Mouse (Mus musculus): Measurements from ENCODE around the gene Gm3952.

Gene Gm3952

DNA sequence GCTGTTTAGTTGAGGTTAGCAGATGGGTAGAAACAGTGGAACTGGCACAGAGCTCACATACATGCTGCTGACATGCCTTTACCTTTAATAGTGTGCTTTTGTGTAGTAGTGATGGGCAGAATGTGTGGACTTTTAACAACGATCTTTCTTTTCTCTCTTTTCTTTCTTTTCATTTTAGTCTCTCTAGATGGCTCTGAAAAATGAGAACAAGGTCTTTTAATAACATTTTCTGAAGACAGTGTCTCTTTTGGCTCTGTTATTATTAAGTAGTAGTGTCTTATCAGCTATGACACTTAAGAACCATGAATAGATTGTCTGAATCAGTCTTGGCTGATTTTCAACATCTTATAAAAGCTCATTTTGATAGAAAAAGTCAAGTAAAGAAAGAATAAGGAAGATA lies at the start of gene Gm3952:
Gm3952 (minus strand) TSS at position 101 of the 400 bp plus-strand sequence.
- no peak for DNase-seq (ENCODE audit: low read depth, low spot score)

DNA sequence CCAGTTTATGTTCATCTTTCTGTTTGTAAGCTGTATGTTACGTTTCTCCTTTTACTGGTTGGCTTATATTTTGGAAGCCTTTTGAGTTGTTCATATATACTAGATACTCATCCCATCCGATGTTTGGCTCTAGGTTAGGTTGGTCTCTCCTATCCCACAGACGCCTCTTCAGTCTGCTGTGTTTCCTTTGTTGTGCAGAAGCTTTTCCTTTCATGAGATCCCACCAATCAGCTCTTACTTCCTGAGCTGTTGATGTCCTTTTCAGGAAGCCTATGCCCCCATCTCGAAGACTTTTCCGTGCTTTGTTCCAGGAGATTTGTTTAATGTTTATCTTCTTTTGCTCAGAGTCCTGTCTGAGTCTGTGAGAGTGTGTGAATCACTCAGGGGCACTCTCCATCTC lies 45.3 kb upstream of the Gm3952 start:
- no peak for DNase-seq (ENCODE audit: low read depth, low spot score)

DNA sequence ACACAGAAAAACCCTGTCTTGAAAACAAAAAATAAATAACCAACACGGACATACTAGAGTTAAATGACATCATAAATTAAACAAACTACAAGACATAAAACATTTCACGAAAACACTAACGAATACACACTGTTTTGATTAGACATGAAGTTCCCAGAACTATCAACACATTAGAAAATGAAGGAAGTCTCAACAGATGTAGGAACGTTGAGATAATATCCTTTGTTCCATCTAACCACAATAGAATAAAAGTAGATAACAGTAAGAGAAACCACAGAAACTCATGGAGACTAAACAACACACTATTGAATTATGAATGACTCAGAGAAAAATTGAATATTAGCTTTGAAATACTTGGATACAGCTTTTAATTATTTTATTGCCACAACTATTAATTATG lies 14.0 kb upstream of the Gm3952 start:
- DNase-seq (ENCODE audit: low read depth, low spot score) = no peak

DNA sequence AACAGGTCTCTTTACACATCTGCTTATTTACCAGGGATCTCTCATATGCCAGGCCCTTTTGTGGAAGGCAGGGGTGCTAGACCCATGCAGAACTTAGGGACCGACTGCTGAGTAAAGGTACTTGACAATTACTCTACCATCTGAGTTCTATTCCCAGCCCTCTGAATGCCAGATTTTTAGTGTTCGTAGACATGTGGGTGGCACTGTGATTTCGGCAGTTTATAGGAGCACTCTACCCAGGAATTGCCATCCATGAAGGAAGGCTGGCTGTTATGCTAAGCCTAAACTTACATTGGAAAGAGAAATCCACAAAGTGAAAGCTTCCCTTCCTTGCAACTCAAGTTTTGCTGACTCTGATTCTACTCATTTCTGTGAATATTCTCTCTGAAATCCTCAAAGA lies 62.8 kb downstream of the Gm3952 start:
- DNase-seq (ENCODE audit: low read depth, low spot score) = no peak

DNA sequence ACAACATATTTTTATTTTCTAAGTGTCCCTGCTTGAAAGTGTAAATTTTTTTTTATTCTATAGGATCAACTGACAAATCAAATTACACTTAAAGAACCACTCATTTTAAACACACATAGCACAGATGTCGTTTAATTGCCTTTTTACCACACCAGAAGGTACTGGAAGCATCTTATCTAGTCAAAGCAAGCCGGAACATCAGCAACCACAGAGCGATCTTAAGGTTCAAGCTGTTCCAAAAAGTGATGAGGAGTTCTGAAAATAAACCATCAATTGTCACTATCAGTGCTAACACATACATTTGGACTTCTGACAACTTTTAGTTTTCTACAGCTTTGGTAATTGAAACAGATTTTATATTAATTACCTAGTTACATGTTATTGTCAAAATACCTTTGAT lies 64.4 kb downstream of the Gm3952 start:
- no peak for DNase-seq (ENCODE audit: low read depth, low spot score)

DNA sequence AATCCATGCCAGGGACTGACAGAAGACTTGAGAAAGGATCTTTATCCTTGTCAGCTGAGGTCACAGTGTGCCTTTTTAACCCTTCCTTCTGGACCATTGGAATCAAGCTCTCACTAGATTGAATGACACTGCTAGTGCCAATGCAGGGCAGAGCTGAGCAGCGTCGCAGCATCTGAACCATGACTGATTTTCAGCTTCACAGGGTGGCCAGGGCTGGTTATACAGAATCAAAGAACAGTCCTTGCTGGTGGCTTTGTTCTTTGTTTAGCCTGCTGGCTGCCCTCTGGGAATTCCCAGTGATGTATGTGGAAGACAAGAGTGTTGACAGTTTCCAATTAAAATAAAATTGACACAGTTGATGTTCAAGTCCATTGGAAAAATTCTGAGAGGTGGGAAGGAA lies 66.2 kb downstream of the Gm3952 start:
- DNase-seq (ENCODE audit: low read depth, low spot score) = no peak

DNA sequence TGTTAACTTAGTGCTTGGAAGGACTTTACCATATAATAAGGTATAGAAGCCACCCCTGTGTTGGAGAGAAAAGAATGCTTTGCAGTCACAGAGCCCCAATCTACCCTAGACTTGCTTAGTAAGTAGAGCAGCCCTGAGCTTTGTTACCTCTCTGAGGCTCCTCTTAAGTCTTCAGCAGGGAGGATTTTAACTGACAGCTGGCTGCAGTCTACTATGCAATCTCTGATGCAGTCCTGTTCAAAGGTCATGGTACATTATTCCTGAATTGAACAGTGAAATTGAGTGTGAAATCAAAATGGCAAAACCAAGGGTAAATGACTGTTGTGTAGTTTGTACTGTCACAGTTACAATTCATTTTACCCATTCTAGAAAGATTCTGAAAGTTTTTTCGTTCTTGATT lies 71.3 kb downstream of the Gm3952 start:
- DNase-seq (ENCODE audit: low read depth, low spot score) = no peak

DNA sequence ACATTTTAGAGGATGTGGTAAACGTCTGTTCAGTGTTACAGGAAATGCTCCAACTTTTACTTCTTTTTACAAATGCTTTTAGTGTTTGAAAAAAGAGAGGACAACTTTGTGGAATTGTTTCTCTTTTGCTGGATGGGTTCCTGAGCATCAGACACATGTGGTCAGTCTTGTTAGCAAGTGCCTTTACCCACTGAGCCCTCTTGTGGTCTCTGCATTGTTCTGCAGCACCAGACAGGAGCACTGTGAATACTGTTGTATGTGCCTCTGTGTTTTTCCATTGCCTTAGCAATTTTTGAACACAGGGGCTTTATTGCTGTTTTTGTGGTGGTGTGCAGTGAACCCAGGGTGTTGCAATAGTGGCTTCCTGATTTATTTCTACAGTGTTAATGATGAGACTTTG lies 73.7 kb downstream of the Gm3952 start:
- peak; percentile 34 for DNase-seq (ENCODE audit: low read depth, low spot score)

DNA sequence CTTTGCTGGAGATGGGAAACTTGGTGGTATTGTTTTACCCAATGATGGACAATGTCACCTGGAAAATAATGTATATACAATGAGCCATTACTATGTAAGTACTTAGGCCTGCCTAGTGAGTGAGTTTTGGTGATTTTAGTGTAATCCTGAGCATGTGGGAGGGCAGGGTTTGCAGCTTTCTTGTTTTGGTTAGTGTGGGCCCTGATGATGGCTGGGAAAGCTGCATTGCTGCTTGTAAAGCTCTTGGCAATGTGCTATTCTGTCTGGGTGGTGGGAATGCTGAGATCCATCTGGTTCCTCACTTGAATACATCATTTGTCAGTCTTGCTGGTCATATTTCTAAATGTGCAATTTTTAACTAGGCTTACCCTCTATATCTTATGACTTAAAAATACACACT lies 82.3 kb downstream of the Gm3952 start:
- no peak for DNase-seq (ENCODE audit: low read depth, low spot score)

DNA sequence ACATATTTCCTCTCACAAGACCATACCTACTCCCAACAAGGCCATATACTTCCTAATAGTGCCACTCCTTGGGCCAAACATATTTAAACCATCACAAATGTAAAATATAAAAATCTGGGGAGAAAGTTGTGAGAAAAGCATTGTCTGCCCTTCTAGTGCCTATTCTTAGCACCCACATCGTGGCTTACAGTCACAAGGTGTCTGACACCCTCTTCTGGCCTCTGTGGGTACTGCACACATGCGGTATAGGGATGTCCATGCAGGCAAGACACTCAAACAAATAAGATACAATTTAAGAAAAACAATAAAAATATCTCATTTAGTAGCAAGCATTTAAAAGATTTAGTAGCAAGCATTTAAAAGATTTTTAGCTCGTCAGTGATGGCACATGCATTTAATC lies 89.2 kb downstream of the Gm3952 start:
- peak; percentile 80 for DNase-seq (ENCODE audit: low read depth, low spot score)

DNA sequence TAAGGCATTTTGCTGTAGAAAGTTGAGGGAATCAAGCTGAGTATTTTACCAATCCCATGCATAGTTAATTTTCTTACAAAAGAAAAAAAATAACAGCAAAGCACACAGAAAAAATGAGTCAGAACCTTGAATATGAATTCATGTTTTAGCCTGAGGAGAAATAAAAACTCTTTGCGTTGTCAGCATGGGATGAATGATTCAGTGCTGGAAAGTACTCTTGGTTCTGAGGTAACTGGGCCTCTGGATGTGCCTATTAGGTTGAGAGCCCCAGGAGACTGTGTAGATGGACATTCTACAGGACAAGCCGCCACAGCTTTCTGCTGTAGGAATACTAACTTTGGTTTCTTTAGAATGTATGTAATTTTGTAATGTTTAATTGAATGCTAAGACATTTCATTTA lies 93.7 kb downstream of the Gm3952 start:
- no peak for DNase-seq (ENCODE audit: low read depth, low spot score)

DNA sequence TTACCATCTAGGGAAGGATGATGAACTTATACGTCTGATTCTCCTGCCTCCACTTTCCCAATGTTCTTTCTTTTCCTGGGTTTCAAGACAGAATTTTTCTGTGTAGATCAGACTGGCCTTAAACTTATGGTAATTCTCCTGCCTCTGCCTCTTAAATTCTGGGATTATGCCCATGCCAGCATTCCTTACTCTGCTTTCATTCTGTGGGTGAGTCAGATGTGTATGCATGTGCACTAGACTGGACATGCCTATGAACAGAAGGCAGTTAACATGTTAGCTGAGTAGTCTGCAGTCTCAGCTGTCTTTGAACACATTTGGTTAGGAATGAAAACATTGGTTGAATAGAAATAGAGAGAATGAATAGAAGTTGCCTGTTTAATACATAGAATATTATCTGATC lies 94.1 kb downstream of the Gm3952 start:
- no peak for DNase-seq (ENCODE audit: low read depth, low spot score)

DNA sequence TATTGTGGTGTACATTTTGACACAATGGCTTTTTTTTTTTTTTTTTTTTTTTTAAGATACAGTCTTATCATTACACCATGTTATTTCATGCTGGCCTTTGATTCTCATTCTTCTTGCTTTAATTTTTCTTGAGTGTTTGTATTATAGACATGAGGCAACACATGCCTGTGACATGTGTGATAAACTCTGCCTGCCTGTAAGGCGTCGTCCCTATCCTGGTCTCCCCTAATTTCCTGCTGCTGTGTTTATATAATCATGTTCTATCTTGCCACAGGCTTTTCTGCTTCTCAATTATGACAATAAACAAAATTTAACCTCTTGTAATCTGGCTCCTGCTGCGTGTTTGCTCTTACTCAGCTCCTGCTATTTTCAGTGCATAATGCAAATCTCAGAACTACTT lies 100.5 kb downstream of the Gm3952 start:
- DNase-seq (ENCODE audit: low read depth, low spot score) = no peak

DNA sequence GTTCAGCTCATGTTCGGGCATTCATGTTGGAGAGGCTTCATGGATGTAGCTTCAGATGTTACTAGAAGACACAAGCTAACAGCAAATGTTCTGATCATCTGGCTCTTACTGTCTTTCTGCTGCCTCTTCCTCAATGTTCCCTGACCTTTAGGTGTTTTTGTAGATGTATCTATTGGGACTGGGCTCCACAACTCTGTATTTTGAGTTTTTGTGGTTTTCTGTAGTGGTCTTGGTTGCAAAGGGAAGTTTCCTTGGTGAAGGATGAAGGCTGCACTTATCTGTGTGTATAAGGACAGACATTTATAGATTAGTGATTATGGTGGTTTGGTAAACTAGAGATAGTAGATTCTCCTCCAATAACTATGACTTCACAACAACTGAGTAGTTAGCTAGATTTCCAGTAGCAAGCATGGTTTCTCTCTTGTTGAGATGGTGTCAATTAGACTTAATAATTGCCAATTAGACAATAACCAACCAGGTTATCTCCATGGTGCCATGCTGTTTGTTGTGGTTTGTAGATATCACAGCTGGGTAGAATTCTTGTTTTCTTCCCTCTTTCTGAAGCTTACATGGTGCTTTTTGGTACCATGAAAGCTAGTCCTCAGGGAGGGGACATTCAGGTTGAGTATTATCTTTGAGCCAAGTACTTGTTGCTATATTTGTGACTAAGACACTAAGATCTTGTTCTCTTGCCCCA lies 101.6 kb downstream of the Gm3952 start:
- DNase-seq (ENCODE audit: low read depth, low spot score) = no peak

All from A20 (cell line).